Mouse (Mus musculus) fibroblast of lung, adult 2 months (primary cell): ENCODE data around the gene Dnm2.

Experiments used
- DNase-seq: peaks from one replicate; pipeline ENCODE4 v3.0.0-alpha.2; 2011; ENCODE audit warnings: low read depth

Gene Dnm2

GRCm38 (mm10) chr9:21545916-21546788, 121.4 kb downstream of the Dnm2 start:
- peak; percentile 97 for DNase-seq

- DNase-seq = no peak
These were observed 122.0 kb downstream of the Dnm2 start, which contains the start of gene Carm1 for GRCm38 (mm10) chr9:21546789-21547074. Gene Carm1, plus strand, starts transcription at chr9:21546894.

GRCm38 (mm10) chr9:21547075-21547941, 122.6 kb downstream of the Dnm2 start:
- no peak for DNase-seq

GRCm38 (mm10) chr9:21551049-21551448, 126.3 kb downstream of the Dnm2 start:
- DNase-seq = no peak

- no peak for DNase-seq
These were observed 129.0 kb downstream of the Dnm2 start for GRCm38 (mm10) chr9:21553607-21554273.

GRCm38 (mm10) chr9:21555198-21555742, 130.6 kb downstream of the Dnm2 start:
- DNase-seq = no peak

- DNase-seq = no peak
These were observed 132.3 kb downstream of the Dnm2 start for GRCm38 (mm10) chr9:21556996-21557395.
